Mouse (Mus musculus): ENCODE measurements at regions not wholly inside any gene's neighbourhood (a gene's known extent, or its start where the extent isn't known, plus 50 kb on each side); places are given as distances from the start of the nearest gene placed in this dataset.

DNA sequence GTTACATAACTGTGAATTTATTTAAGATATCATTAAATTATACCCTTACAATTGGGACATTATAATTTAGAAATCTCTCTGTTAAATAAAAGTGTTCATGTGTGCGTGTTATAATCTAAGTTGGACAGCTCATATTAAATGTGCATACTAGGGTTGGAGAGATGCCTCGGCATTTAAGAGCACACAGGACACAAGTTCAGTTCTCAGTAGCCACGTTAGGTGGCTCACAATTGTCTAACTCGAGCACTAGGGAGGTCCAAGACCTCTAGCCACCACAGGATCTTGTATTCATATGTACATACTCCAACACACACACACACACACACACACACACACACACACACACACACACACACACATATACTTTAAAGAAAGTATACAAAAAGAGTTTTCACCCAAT lies 56.0 kb downstream of the Foxf2 start:
- Histone ChIP-seq H3K27ac (no peak overlapping the region), H3K4me3 (no peak overlapping the region)
- no peak for TF ChIP-seq CTCF (conservative IDR thresholded peaks at IDR 0.05)
- no peak for DNase-seq (ENCODE audit: low spot score in 2 of 2)

DNA sequence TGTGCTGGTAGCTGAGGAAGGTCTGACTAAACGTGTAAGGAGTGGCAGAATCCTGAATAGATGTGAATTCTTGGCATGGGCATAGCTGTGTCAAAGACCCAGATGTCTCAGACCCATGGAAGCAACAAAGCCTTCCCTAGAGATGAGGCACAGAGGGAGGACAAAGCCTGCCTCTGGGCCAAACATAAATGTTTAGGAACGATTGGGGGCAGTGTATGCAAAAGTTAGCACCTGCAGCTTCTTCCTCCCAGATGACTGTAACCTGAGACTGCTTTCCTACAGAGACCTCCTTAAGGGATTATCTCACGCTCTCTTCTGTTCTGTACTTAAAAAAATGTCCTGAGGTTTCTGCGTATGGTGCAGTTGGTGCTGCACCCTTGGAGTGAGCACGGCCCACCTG lies 57.7 kb downstream of the Foxf2 start:
- H3K27ac ChIP-seq, result no peak overlapping the region
- no peak for TF ChIP-seq CTCF (conservative IDR thresholded peaks at IDR 0.05)
- DNase-seq (ENCODE audit: low spot score in 2 of 2), result no peak
- H3K4me3 ChIP-seq, result no peak overlapping the region

DNA sequence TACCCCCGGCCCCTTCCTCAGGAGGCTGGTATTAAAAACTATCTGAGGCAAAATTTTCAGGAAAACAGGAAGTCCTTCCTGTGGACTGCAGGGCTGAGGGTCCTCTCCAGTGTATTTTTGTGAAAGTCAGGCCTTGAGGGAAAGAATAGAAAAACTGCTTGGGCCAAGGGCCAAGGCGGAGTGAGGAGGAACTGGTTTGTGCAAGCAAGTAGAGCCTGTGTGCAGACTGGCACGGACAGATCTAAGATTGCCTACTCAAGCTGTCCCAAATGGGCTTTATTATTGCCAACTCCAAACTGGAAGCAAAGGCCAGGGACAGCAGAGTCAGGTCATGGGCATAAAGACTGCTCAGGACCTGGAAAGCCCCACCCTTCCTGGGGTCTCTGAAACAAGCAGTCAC lies 62.9 kb downstream of the Foxf2 start:
- no peak for TF ChIP-seq CTCF (conservative IDR thresholded peaks at IDR 0.05)
- Histone ChIP-seq H3K4me3 (no peak overlapping the region), H3K27ac (no peak overlapping the region)
- DNase-seq (ENCODE audit: low spot score in 2 of 2), result no peak

DNA sequence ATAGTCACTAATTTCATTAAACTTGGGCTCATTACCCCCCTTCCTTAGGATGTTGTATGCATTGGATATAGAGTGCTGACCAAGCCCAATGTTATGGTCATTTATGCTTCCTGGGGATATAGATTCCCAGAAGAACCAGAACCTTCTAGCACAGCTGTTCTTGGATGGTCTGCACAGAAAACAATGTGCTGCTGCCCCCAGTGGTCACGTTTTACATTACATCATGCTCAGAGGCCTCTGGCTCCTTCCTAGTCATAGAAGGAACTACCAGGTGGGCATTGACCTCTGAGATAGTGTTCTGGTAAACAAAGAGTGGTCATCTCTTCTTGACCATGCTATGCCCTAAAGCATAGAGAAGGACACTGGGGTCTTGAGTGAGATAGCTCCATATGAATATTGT lies 63.7 kb downstream of the Foxf2 start:
- peak; percentile 73 for TF ChIP-seq CTCF (conservative IDR thresholded peaks at IDR 0.05)
- no peak overlapping the region for H3K4me3 ChIP-seq
- peak in 1 of 2 experiments; percentile 12 for DNase-seq (ENCODE audit: low spot score in 2 of 2)
- no peak overlapping the region for H3K27ac ChIP-seq

DNA sequence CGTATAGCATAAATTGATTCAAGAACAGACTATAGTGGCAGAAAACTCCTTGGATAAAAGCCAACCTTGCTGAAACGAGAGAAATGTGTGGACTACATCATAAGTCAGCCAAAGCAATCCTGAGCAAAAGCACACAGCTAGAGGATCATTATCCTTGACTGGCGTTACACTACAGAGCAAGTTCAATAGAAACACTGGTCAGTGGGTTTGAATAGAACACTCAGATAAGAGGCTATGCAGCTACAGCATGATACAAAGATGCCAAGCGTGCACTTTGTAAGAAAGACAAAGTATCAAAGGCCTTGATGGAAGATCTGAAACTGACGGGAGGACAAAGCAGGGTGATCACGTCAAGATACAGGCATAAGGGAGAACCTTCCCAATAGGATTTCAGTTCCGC lies 70.1 kb downstream of the Foxf2 start:
- H3K4me3 ChIP-seq, result no peak overlapping the region
- TF ChIP-seq CTCF (conservative IDR thresholded peaks at IDR 0.05), result no peak
- H3K27ac ChIP-seq, result no peak overlapping the region
- no peak for DNase-seq (ENCODE audit: low spot score in 2 of 2)

DNA sequence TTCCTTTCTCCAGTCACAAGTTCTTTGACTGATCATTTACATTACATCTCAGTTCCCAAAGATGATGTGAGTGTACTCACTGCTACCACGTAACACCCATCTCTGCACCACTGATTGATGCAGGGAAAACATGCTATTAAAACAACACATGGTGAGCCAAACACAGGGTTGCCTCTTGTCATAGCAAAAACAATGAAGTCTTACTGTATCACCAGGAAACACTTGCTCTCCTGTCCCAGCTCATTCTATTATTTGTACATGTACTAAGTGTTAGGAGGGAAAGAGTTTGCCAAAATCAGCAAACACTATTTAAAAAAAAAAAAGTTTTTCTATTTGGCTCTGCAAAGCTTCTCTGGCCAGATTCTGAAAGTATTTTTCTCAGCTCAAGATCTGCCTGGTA lies 78.6 kb downstream of the Foxf2 start:
- no peak overlapping the region for H3K27ac ChIP-seq
- no peak overlapping the region for H3K4me3 ChIP-seq
- no peak for TF ChIP-seq CTCF (conservative IDR thresholded peaks at IDR 0.05)
- DNase-seq (ENCODE audit: low spot score in 2 of 2), result no peak

DNA sequence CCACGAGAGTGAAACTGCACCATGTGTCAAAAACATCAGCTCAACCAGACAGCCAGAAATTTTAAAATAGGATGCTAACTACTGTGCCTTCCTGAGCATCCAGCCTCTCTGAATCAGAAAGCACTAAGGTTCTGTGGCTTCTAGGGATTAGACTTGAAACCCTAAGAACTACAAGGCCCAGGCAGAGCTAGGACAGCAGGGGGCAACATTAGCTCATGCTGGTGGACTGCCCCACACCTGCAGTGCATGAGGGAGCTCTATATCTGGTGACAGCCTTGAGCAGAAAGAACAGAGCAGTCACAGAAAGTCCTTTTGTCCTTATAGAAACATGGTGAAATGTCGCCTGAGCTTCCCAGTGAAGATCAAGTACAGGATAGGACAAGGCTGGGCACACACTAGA lies 79.8 kb downstream of the Foxf2 start:
- Histone ChIP-seq H3K27ac (no peak overlapping the region), H3K4me3 (no peak overlapping the region)
- no peak for DNase-seq (ENCODE audit: low spot score in 2 of 2)
- TF ChIP-seq CTCF (conservative IDR thresholded peaks at IDR 0.05), result peak; percentile 36

DNA sequence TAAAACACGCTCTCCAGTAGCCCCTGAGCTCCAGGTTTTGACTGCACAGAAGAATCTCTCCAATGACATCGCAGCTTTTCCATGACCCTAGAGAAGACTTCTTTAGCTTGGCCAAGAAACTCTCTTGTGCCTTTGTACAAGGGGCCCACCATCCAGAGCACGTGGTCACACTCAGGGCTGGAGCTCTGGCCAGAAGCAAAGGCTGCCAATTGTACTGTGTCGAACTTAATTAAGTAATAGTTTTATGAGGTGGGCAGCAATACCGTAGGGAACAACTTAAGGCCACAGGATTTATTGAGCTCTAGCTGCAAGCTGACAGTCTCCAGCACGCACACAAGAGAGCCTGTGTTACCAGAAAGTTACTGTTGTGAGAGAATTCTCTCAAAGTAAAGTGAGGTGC lies 85.1 kb downstream of the Foxf2 start:
- no peak for DNase-seq (ENCODE audit: low spot score in 2 of 2)
- Histone ChIP-seq H3K4me3 (no peak overlapping the region), H3K27ac (no peak overlapping the region)
- TF ChIP-seq CTCF (conservative IDR thresholded peaks at IDR 0.05), result no peak

DNA sequence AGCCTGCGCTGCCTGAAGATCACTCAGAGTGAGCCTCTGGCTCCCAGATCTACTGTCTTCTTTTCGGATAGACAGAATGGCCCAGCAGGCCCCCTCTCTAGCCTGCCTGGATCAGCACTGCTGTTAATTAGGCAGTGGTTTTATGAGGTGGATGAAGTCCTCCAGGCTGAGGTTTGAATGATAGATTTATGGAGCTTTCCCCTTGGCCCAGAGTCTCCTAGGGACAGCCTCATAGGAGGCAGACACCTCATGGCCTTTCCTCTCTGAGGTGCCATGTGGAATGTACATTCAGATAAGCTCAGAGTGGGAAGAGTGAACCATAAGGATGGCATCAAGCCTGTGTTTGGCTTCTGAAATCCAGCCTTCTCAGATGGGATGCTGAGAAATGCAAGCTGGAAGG lies 90.1 kb downstream of the Foxf2 start:
- Histone ChIP-seq H3K27ac (no peak overlapping the region), H3K4me3 (no peak overlapping the region)
- no peak for TF ChIP-seq CTCF (conservative IDR thresholded peaks at IDR 0.05)
- no peak for DNase-seq (ENCODE audit: low spot score in 2 of 2)

DNA sequence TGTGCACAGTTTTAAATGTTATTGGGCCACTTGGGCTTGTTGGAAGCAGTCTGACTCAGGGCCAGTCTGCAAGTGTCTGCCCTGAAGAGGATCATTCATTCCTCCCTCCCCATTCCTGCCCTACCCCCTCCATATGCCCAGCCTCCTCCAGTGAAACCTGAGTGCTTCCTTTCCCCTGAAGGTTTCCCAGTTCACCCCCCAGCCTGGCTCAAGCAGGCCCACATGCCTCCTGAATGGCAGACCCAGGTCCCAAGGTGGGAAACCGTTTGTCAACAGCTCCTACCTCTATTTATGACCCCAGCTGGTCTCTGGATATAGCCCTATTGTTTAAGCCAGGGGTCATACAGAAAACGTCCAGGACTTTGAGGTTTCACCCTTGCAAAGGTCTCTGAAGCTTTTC lies 89.7 kb upstream of the Foxc1 start:
- Histone ChIP-seq H3K27ac (no peak overlapping the region), H3K4me3 (no peak overlapping the region)
- DNase-seq (ENCODE audit: low spot score in 2 of 2), result no peak
- no peak for TF ChIP-seq CTCF (conservative IDR thresholded peaks at IDR 0.05)

DNA sequence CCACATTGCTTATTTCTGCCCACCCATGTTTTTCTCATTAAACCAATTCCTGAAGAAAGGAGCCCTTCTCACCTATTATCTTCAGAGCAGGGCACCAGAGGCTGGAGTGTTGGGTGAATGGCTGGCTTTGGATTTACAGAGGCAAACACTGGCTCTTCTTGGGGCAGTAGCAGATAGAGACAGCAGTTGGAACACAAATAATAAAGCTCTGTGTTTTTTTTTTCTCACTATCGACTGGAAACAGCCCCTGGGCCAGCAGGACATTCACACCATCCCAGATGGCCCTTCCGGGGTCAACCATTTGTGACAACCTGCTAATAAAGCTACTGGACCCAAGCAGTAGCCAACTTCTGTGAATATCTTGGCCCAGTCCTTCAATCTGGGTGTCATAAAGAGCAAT lies 85.7 kb upstream of the Foxc1 start:
- no peak for TF ChIP-seq CTCF (conservative IDR thresholded peaks at IDR 0.05)
- no peak overlapping the region for H3K27ac ChIP-seq
- no peak for DNase-seq (ENCODE audit: low spot score in 2 of 2)
- H3K4me3 ChIP-seq, result no peak overlapping the region

DNA sequence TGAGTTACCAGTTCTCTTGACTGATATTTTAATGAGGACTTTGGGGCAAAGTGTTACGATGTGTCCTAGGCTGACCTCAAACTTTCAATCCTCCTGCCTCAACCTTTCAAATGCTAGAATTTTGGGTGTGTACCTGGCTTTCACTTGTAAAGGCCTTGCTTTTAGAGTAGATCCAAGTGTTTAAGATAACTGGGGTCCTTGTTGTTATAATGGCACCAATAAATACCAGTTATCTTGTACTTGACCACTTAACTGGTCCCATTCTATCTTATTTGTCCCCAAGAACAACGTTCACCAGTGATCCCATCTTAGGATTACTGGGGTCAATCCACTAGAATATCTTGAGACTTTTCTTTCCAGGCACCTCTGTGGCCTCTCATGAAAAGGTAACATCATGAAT lies 77.6 kb upstream of the Foxc1 start:
- Histone ChIP-seq H3K27ac (no peak overlapping the region), H3K4me3 (no peak overlapping the region)
- TF ChIP-seq CTCF (conservative IDR thresholded peaks at IDR 0.05), result no peak
- no peak for DNase-seq (ENCODE audit: low spot score in 2 of 2)

DNA sequence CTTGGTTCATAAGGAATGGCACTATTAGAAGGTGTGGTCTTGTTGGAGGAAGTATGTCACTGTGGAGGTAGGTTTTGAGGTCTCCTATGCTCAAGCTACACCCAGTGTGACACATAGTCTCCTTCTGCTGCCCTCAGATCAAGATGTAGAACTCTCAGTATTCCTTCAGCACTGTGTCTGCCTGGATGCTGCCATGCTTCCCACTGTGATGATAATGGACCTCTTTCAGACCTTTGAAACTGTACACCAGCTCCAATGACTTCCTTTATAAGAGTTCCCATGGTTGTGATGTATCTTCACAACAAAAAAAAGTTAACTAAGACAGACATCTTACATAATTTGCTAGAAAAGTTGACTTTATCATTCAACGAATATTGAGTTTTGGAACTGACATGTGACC lies 60.2 kb upstream of the Foxc1 start:
- no peak for DNase-seq (ENCODE audit: low spot score in 2 of 2)
- Histone ChIP-seq H3K27ac (no peak overlapping the region), H3K4me3 (no peak overlapping the region)
- no peak for TF ChIP-seq CTCF (conservative IDR thresholded peaks at IDR 0.05)

All from layer of hippocampus, adult 2 months (tissue).